Mouse (Mus musculus): ENCODE results near the gene Phox2b.

Gene Phox2b

DNA sequence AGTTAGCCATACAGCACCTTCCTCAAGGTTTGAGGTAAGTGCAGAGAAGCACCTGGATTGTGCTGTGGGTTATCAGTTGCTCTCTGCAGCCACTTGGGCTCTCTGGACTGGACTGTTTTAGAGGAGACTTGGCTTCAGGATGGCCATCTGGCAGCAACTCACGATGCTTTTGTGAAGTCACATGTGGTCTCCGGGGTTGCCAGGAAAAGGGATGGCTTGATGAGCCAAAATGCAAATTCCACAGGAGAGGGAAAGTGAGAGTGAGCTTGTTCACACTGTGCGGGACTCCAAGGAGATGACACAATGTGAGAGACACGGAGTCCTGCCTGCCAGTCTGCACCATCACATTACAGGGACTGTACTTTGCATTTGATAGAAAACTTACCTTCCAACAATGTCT lies 7.3 kb downstream of the Phox2b start:
- in situ Hi-C loops (cut with MboI, MseI): loop anchor here (5.0 kb wide), 1 partner anchor 141 kb away; no protein-coding TSS in a partner anchor

- in situ Hi-C loops (cut with MboI, MseI): loop anchor here (5.0 kb wide), 1 partner anchor 141 kb away; no protein-coding TSS in a partner anchor
These were observed 8.2 kb downstream of the Phox2b start for GRCm38 (mm10) chr5:67090856-67091255.

- in situ Hi-C loops (cut with MboI, MseI): no loop called here
These were observed 16.0 kb downstream of the Phox2b start for GRCm38 (mm10) chr5:67083117-67083516.

DNA sequence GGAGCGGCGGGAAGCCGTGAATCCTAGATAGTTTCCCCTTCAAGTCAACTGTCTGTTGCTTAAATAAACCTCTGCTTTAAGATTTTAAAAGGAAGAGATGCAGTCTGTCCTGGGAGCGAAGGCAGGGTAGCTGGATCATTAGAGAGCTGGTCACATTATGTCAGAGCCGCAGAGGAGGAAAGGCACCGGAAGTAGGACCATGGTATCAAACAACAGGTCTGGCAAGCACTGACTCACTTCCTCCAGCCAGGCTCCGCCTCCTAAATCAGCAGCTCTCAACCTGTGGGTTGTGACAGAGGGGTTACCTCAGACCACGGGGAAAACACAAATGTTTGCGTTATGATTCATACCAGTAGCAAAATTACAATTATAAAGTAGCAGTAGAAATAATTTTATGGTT lies 35.5 kb downstream of the Phox2b start:
- in situ Hi-C loops (cut with MboI, MseI): no loop called here

DNA sequence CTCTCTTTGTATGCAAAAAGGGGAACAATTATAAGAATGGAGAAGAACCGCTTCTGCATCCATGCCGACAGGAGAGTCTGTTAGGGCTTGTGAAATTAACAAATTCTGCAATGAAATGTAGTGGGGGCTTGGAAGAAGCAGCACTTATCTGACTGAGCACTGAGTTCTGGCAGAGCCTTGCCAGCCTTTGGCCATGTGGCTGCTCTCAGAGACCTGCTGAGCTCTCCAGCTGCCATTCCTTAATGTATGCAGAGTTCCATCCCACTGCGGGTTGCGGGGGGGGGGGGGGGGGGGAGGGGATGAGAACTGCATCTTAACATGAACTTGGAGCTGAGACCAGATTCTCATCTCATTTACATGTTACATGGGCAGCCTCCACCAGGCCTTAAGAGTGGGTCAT lies 38.6 kb downstream of the Phox2b start:
- in situ Hi-C loops (cut with MboI, MseI): no loop called here

GRCm38 (mm10) chr5:67057803-67058202 lies 41.3 kb downstream of the Phox2b start:
- in situ Hi-C loops (cut with MboI, MseI): no loop called here

DNA sequence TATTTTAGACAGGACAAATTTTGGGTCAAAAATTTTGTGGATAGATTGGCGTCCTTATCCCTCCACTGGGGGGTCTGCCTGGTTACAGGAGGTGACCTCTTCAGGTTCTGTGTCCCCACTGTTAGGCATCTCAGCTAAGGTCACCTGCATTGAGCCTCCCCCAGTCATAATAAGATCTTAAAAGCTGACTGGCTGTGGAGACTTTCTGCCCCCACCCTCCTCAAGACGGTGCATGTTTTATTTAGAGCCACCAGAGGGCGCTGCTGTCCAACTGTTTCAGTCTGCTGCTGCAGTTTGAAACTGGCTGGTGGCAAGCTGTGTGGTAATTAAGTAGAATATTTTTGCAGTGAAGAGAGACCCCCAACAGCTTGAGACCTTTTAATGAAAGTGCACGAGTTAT lies 51.1 kb downstream of the Phox2b start:
- in situ Hi-C loops (cut with MboI, MseI): loop anchor here (5.0 kb wide), 1 partner anchor 194 kb away; no protein-coding TSS in a partner anchor

All from T-helper 2 cell (primary cell).